8 mouse cellular contexts compared by ENCODE assay signal in genomic region chr10:14085882-14086515, GRCm38 (mm10).
A peak's percentile ranks its signal among the peaks of the same experiment; 100 is the strongest.
DNase-seq lines count a peak whose midpoint lies in the region; ATAC-seq lines count a peak whose summit lies in the region.

No protein-coding gene starts in this region.

- no peaks in the 10 kb centered on the region for H3K36me3 ChIP-seq in intestine, embryonic 16.5 days (ENCODE audit: control insufficient read depth, insufficient read depth, low read length)

- H3K4me1 ChIP-seq in intestine, embryonic 16.5 days (ENCODE audit: control insufficient read depth, insufficient read depth, low read length) = no peaks in the 10 kb centered on the region

- H3K4me3 ChIP-seq in intestine, embryonic 16.5 days (ENCODE audit: low read length) = peak overlapping the region; percentile 20; the same call in 1 of the 2 replicates

- H3K9me3 ChIP-seq in intestine, embryonic 16.5 days (ENCODE audit: control insufficient read depth, low read length) = no peaks in the 10 kb centered on the region

- no peaks in the 10 kb centered on the region for H3K27me3 ChIP-seq in intestine, embryonic 16.5 days (replicated peaks; ENCODE audit: control insufficient read depth, insufficient read depth, low read length)

- intact Hi-C loops in gastrocnemius, postnatal 14 days (cut with DNase I; ENCODE audit: low total_unique reads) = loop anchor here (5.0 kb wide), 1 partner anchor 119 kb away; the partner anchor contains the start of gene Hivep2

- H3K9ac ChIP-seq in intestine, embryonic 16.5 days (ENCODE audit: low read depth, low read length) = no peak overlapping the region

- H3K4me2 ChIP-seq in intestine, embryonic 16.5 days (ENCODE audit: low read depth, low read length) = peak overlapping the region; percentile 6

- no peak overlapping the region; the same call in 1 of the 2 replicates for H3K27ac ChIP-seq in intestine, embryonic 16.5 days (ENCODE audit: low read length)

- WGBS in intestine, embryonic 16.5 days = 43% methylated on average over 10 of the region's 10 CpGs

- ATAC-seq in intestine, embryonic 16.5 days = peak; percentile 65
- peak; percentile 74 for ATAC-seq in megakaryocyte, adult 5-6 weeks (ENCODE audit: poor library complexity, severe bottlenecking)

- peak; percentile 46 for DNase-seq in 3T3-L1 (ENCODE audit: low read depth, low spot score)
- DNase-seq in CD8-positive naive resting alpha-beta T cell, adult 2 months (ENCODE audit: low read depth in 2 of 2, low spot score in 2 of 2) = peak; percentile 43 to 53
- DNase-seq in cerebellum, postnatal 25 days = no peak
- DNase-seq in layer of hippocampus, adult 18-20 months (ENCODE audit: low spot score in 2 of 2) = no peak
- DNase-seq in ovary, postnatal 10 days (ENCODE audit: low spot score) = no peak
- no peak for DNase-seq in gastrocnemius, postnatal 14 days

Comparison
In these comparisons a context has a peak if more than half of its experiments do, and no peak if none do; other contexts are left out.
1. DNase-seq: peak in 3T3-L1 (single experiment) and CD8-positive naive resting alpha-beta T cell, adult 2 months (2 of 2); none in cerebellum, postnatal 25 days (0 of 2), layer of hippocampus, adult 18-20 months (0 of 2), ovary, postnatal 10 days (single experiment) and gastrocnemius, postnatal 14 days (single experiment).